Mouse (Mus musculus) myocyte (in vitro differentiated cells): ENCODE data around the gene Pkp4. TPM values are rescaled to one million over a fixed set of nuclear protein-coding genes. Genes with fewer than 3 reads are reported as not detected.

Experiments used
- H3K27me3 ChIP-seq: one replicate; pipeline ENCODE4 v1.6.1; 2011; ENCODE audit not compliant: control insufficient read depth, insufficient read depth, insufficient read length
- H3K36me3 ChIP-seq: one replicate; pipeline ENCODE4 v1.6.1; 2011; ENCODE audit not compliant: control insufficient read depth, insufficient read depth
- H3K4me2 ChIP-seq: one replicate; pipeline ENCODE4 v1.6.1; 2011; ENCODE audit warnings: low read depth, control low read depth
- H3K4me3 ChIP-seq: one replicate; pipeline ENCODE4 v1.5.1; 2011; ENCODE audit warnings: mild to moderate bottlenecking, control low read depth, moderate library complexity
- H3K79me2 ChIP-seq: one replicate; pipeline ENCODE4 v1.6.1; 2011; ENCODE audit not compliant: control insufficient read depth, insufficient read depth
- H3ac ChIP-seq: one replicate; pipeline ENCODE4 v1.6.1; 2011; ENCODE audit not compliant: control insufficient read depth, insufficient read length
- CEBPB ChIP-seq: IDR thresholded peaks from 2 replicates; pipeline ENCODE4 v1.6.1; 2011; ENCODE audit warnings: mild to moderate bottlenecking, moderate library complexity; ENCODE audit not compliant: poor library complexity, insufficient read depth, severe bottlenecking
- E2F4 ChIP-seq: IDR thresholded peaks from one replicate; pipeline ENCODE4 v1.6.1; 2011; ENCODE audit warnings: mild to moderate bottlenecking, control low read depth, moderate library complexity; ENCODE audit not compliant: insufficient read depth
- MAX ChIP-seq: IDR thresholded peaks from one replicate; pipeline ENCODE4 v1.6.1; 2011; ENCODE audit warnings: low read depth, mild to moderate bottlenecking, control low read depth
- MYOD1 ChIP-seq, 3 experiments: IDR thresholded peaks; one replicate each; pipeline ENCODE4 v1.6.1; 2011; ENCODE audit warnings: control low read depth in 2 of 3, low read depth in 2 of 3, mild to moderate bottlenecking in 2 of 3, moderate library complexity in 1 of 3; ENCODE audit not compliant: insufficient read length in 2 of 3, control insufficient read depth in 1 of 3
- MYOG ChIP-seq, 3 experiments: IDR thresholded peaks; one replicate each; pipeline ENCODE4 v1.6.1; 2011; ENCODE audit warnings: control low read depth in 2 of 3, low read depth in 2 of 3, mild to moderate bottlenecking in 2 of 3; ENCODE audit not compliant: insufficient read length in 2 of 3, control insufficient read depth in 1 of 3, insufficient read depth in 1 of 3
- POLR2A ChIP-seq: IDR thresholded peaks from one replicate; pipeline ENCODE4 v1.6.1; 2011; ENCODE audit warnings: low read depth, mild to moderate bottlenecking, control low read depth, moderate library complexity; ENCODE audit not compliant: insufficient read length
- POLR2AphosphoS2 ChIP-seq: IDR thresholded peaks from one replicate; pipeline ENCODE4 v1.6.1; 2011; ENCODE audit warnings: low read depth, control low read depth; ENCODE audit not compliant: insufficient read length
- REST ChIP-seq: IDR thresholded peaks from one replicate; pipeline ENCODE4 v1.6.1; 2011; ENCODE audit warnings: mild to moderate bottlenecking, control low read depth, moderate library complexity; ENCODE audit not compliant: insufficient read depth, insufficient read length
- SRF ChIP-seq: IDR thresholded peaks from one replicate; pipeline ENCODE4 v1.6.1; 2011; ENCODE audit warnings: low read depth; ENCODE audit not compliant: control insufficient read depth, insufficient read length
- TCF12 ChIP-seq: IDR thresholded peaks from one replicate; pipeline ENCODE4 v1.6.1; 2011; ENCODE audit warnings: mild to moderate bottlenecking, control low read depth; ENCODE audit not compliant: poor library complexity, insufficient read depth, severe bottlenecking
- TCF3 ChIP-seq: IDR thresholded peaks from one replicate; pipeline ENCODE4 v1.6.1; 2011; ENCODE audit warnings: low read depth, control low read depth; ENCODE audit not compliant: insufficient read length
- USF1 ChIP-seq: IDR thresholded peaks from one replicate; pipeline ENCODE4 v1.6.1; 2011; ENCODE audit warnings: low read depth, mild to moderate bottlenecking, control low read depth, moderate library complexity
- polyA plus RNA-seq: library from polyadenylated mRNA; unstranded; fragments of >200 nt; fragmentation: generic; extraction: Trizol; gene quantifications from one replicate; pipeline ENCODE4 v1.2.1, GENCODE M21; 2012; ENCODE audit warnings: missing spikeins

Pkp4 gene
- polyA plus RNA-seq, 1 experiment: 25.3 TPM

DNA sequence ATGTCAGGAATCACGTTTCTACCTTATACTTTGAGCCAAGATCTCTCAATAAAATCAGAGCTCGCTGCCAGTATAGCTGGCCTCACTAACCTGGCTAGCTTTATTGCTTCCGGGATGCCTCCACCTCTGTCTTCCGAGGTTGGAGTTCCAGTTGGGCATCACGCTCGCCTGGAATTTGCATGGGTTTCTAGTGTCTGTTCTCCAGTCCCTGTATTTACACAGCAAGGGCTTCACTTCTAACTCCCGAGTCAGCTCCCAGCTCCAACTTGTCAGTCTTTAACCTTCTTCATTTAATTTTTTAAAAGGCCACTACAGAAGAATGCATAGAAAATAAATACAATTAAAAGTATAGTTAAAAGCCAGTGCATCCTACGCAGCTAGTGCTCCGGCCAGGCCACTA lies 47.6 kb downstream of the Pkp4 start:
- H3K36me3 ChIP-seq: no peaks in the 10 kb centered on the region
- H3K27me3 ChIP-seq: no peaks in the 10 kb centered on the region
- H3K79me2 ChIP-seq: peaks cover 42% of the 10 kb centered on the region
- H3K4me2 ChIP-seq: no peak overlapping the region
- TF ChIP-seq SRF (no peak), TCF12 (no peak), E2F4 (no peak), TCF3 (no peak), MAX (no peak), CEBPB (no peak), MYOG (IDR thresholded peaks at IDR 0.05; ENCODE audit: control insufficient read depth in 1 of 3, insufficient read depth in 1 of 3, insufficient read length in 2 of 3, low read depth in 2 of 3) (no peak), POLR2A (no peak), MYOD1 (IDR thresholded peaks at IDR 0.05; ENCODE audit: control insufficient read depth in 1 of 3, insufficient read length in 2 of 3, low read depth in 2 of 3) (no peak), POLR2AphosphoS2 (no peak), USF1 (no peak), REST (no peak)
- no peak overlapping the region for H3K4me3 ChIP-seq
- H3ac ChIP-seq: no peak overlapping the region

GRCm38 (mm10) chr2:59211051-59211450 lies 50.4 kb downstream of the Pkp4 start:
- Histone ChIP-seq H3K36me3 (no peaks in the 10 kb centered on the region), H3ac (no peak overlapping the region), H3K27me3 (no peaks in the 10 kb centered on the region), H3K79me2 (peaks cover 32% of the 10 kb centered on the region), H3K4me3 (no peak overlapping the region), H3K4me2 (no peak overlapping the region)
- TF ChIP-seq POLR2A: no peak
- TF ChIP-seq TCF3: no peak
- TF ChIP-seq REST: no peak
- TF ChIP-seq SRF: no peak
- TF ChIP-seq CEBPB: no peak
- TF ChIP-seq MAX: no peak
- no peak for TF ChIP-seq USF1
- no peak for TF ChIP-seq MYOD1 (IDR thresholded peaks at IDR 0.05; ENCODE audit: control insufficient read depth in 1 of 3, insufficient read length in 2 of 3, low read depth in 2 of 3)
- TF ChIP-seq MYOG (IDR thresholded peaks at IDR 0.05; ENCODE audit: control insufficient read depth in 1 of 3, insufficient read depth in 1 of 3, insufficient read length in 2 of 3, low read depth in 2 of 3): no peak
- no peak for TF ChIP-seq E2F4
- TF ChIP-seq POLR2AphosphoS2: no peak
- TF ChIP-seq TCF12: no peak

- no peak overlapping the region for H3ac ChIP-seq
These were observed 51.8 kb downstream of the Pkp4 start for GRCm38 (mm10) chr2:59212430-59212829.

DNA sequence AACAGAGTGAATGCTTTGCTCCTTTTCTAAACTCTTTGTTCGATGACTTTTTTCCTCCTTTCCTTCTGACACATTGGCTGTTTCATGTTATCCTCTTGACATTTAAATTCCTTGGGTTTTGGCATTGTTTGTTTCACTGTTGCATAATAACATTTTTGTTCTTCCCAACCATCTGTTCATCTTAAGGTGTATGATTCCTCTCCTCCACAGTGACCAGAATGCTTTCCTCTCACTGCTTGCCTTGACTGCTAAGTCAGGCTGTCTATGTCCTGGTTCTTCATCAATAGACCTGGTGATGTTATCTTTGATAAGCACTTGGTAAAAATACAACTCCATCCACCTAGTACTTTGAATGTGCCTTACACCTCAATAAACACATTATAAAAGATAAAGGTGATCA lies 52.2 kb downstream of the Pkp4 start:
- TF ChIP-seq CEBPB: no peak
- TF ChIP-seq POLR2A: no peak
- TF ChIP-seq TCF3: no peak
- TF ChIP-seq USF1: no peak
- TF ChIP-seq REST: no peak
- no peak for TF ChIP-seq MYOG (IDR thresholded peaks at IDR 0.05; ENCODE audit: control insufficient read depth in 1 of 3, insufficient read depth in 1 of 3, insufficient read length in 2 of 3, low read depth in 2 of 3)
- TF ChIP-seq SRF: no peak
- TF ChIP-seq MYOD1 (IDR thresholded peaks at IDR 0.05; ENCODE audit: control insufficient read depth in 1 of 3, insufficient read length in 2 of 3, low read depth in 2 of 3): no peak
- no peak for TF ChIP-seq POLR2AphosphoS2
- Histone ChIP-seq H3K27me3 (no peaks in the 10 kb centered on the region), H3K79me2 (peaks cover 25% of the 10 kb centered on the region), H3ac (no peak overlapping the region), H3K4me3 (no peak overlapping the region), H3K4me2 (no peak overlapping the region), H3K36me3 (no peaks in the 10 kb centered on the region)

More at GRCm38 (mm10) chr2:59212430-59212829, 51.8 kb downstream of the Pkp4 start:
- TF ChIP-seq MYOG (IDR thresholded peaks at IDR 0.05; ENCODE audit: control insufficient read depth in 1 of 3, insufficient read depth in 1 of 3, insufficient read length in 2 of 3, low read depth in 2 of 3) (no peak), E2F4 (no peak), MAX (no peak), REST (no peak), POLR2AphosphoS2 (no peak), USF1 (no peak), TCF3 (no peak), TCF12 (no peak), MYOD1 (IDR thresholded peaks at IDR 0.05; ENCODE audit: control insufficient read depth in 1 of 3, insufficient read length in 2 of 3, low read depth in 2 of 3) (no peak), CEBPB (no peak), SRF (no peak), POLR2A (no peak)
- Histone ChIP-seq H3K27me3 (no peaks in the 10 kb centered on the region), H3K4me3 (no peak overlapping the region), H3K79me2 (peaks cover 29% of the 10 kb centered on the region), H3K36me3 (no peaks in the 10 kb centered on the region), H3K4me2 (no peak overlapping the region)
